Mouse (Mus musculus): ENCODE results near the gene Hk2. TPM values are rescaled to one million over a fixed set of nuclear protein-coding genes. Genes with fewer than 3 reads are reported as not detected.

Hk2 gene
- polyA plus RNA-seq, 1 experiment from 2014 or later = 19.2 TPM

DNA sequence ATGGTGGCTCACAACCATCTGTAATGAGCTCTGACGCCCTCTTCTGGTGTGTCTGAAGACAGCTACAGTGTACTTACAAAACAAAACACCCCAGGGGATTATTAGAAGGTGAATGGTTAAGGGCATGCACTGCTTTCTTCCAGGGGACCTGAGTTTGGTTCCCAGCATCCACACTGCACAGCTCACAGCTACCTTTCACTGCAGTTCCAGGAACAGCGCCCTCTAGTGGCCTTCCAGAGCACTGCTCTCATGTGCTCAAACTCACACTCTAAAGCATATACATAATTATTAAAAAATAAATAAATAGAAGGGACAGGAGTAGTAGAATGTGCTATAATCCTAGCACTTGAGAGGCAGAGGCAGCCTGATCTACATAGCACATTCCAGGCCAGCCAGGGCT is 18.9 kb downstream of the Hk2 start:
- no peak overlapping the region for H3K4me3 ChIP-seq (replicated peaks)
- ATAC-seq (ENCODE audit: insufficient number of reproducible peaks, insufficient read depth, low FRiP score, low TSS enrichment, low read depth) = no peak
- H3K27ac ChIP-seq = no peak overlapping the region
- H3K9me3 ChIP-seq = no peaks in the 10 kb centered on the region
- H3K27me3 ChIP-seq = no peaks in the 10 kb centered on the region
- no peak overlapping the region for H3K4me2 ChIP-seq
- 48% methylated on average over 2 of the region's 2 CpGs for WGBS
- no peak overlapping the region for H3K9ac ChIP-seq (replicated peaks)
- H3K4me1 ChIP-seq (replicated peaks) = no peaks in the 10 kb centered on the region
- peaks cover 22% of the 10 kb centered on the region for H3K36me3 ChIP-seq

GRCm38 (mm10) chr6:82754769-82755168 is 19.5 kb downstream of the Hk2 start:
- H3K9me3 ChIP-seq = no peaks in the 10 kb centered on the region
- H3K9ac ChIP-seq (replicated peaks) = no peak overlapping the region
- no peaks in the 10 kb centered on the region for H3K4me1 ChIP-seq (replicated peaks)
- H3K36me3 ChIP-seq = peaks cover 19% of the 10 kb centered on the region
- no peak for ATAC-seq (ENCODE audit: insufficient number of reproducible peaks, insufficient read depth, low FRiP score, low TSS enrichment, low read depth)
- H3K27ac ChIP-seq = no peak overlapping the region
- no peaks in the 10 kb centered on the region for H3K27me3 ChIP-seq
- H3K4me2 ChIP-seq = no peak overlapping the region
- 90% methylated on average over 6 of the region's 6 CpGs for WGBS
- H3K4me3 ChIP-seq (replicated peaks) = no peak overlapping the region

DNA sequence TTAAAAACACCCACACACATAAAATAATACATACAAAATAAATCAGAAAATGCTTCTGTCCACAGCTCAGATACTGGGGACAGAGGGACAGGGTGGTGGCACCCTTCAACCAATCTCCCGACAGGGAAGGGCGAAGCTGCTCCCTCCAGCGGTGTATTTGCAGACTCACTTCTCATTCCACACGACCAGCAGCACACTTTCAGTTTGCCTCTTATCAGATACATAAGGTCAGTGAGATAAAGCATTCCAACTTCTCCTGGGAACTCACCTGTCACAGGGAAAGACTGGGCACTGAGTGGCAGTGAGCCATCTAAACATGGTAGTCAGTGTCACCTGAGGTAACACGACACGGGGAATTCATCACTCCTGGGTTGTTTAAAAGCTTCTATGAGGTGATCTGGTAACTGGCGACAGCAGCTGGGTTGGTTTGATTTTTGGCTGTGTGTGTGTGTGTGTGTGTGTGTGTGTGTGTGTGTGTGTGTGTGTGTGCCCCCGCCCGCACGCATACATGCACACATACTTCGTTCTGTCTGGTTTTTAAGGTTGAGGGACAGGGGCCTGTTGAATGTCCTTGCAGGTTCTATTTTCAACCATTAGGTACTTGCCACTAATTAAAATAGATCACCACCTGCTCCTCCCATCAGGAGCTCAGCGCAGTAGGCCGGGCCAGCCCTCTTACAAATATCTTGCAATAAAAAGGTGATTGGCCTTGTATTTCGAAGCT is 20.5 kb downstream of the Hk2 start:
- WGBS = 82% methylated on average over 10 of the region's 14 CpGs
- no peak overlapping the region for H3K27ac ChIP-seq
- H3K9me3 ChIP-seq = no peaks in the 10 kb centered on the region
- H3K4me2 ChIP-seq = no peak overlapping the region
- H3K36me3 ChIP-seq = peaks cover 14% of the 10 kb centered on the region
- ATAC-seq (ENCODE audit: insufficient number of reproducible peaks, insufficient read depth, low FRiP score, low TSS enrichment, low read depth) = no peak
- H3K4me3 ChIP-seq (replicated peaks) = no peak overlapping the region
- no peaks in the 10 kb centered on the region for H3K4me1 ChIP-seq (replicated peaks)
- no peaks in the 10 kb centered on the region for H3K27me3 ChIP-seq
- no peak overlapping the region for H3K9ac ChIP-seq (replicated peaks)

DNA sequence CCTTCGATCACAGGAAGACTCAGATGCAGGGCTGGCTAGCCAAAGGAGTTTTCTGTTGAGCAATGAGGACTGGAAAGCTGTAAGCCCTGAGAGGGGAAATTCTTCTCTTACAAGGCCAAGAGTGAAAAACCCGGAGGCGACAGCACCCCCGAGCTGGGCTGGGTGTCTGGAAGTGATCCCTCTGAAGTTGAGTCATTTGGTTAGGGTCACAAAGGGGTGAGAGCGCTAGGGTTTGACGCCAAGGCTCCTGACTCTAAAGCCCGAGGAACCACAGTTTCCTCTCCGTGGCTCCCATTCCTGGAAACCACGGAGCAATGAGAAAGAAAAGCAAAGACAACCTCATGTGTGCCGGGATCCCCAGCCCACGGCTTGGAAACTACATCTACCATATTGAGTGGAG is 21.2 kb downstream of the Hk2 start:
- Histone ChIP-seq H3K27me3 (no peaks in the 10 kb centered on the region), H3K4me2 (no peak overlapping the region), H3K36me3 (peaks cover 18% of the 10 kb centered on the region), H3K9me3 (no peaks in the 10 kb centered on the region), H3K4me3 (replicated peaks) (no peak overlapping the region), H3K4me1 (replicated peaks) (no peaks in the 10 kb centered on the region), H3K9ac (replicated peaks) (no peak overlapping the region), H3K27ac (no peak overlapping the region)
- no peak for ATAC-seq (ENCODE audit: insufficient number of reproducible peaks, insufficient read depth, low FRiP score, low TSS enrichment, low read depth)
- 71% methylated on average over 11 of the region's 11 CpGs for WGBS

DNA sequence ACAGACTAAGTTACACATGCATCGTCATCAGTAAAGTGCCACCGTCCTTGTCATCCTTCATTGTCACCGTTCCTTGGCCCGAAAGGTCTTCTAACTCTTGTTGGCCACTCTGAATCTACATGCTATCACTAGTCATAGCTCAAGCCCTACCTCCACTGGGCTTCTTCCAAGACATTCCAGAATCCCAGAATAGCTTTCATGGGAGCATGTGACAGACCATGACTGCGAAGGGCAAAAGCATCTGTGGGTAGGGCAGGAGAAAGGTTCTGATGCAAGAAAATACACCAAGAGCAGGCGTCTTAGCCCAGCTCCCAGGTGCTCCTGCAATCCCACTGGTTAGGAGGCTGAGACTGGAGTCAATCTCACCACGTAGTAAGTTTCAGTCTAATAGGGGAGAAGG is 22.5 kb downstream of the Hk2 start:
- Histone ChIP-seq H3K27ac (no peak overlapping the region), H3K27me3 (no peaks in the 10 kb centered on the region), H3K9me3 (no peaks in the 10 kb centered on the region), H3K4me1 (replicated peaks) (no peaks in the 10 kb centered on the region), H3K4me2 (no peak overlapping the region), H3K36me3 (peaks cover 22% of the 10 kb centered on the region), H3K4me3 (replicated peaks) (no peak overlapping the region), H3K9ac (replicated peaks) (no peak overlapping the region)
- ATAC-seq (ENCODE audit: insufficient number of reproducible peaks, insufficient read depth, low FRiP score, low TSS enrichment, low read depth) = no peak
- 94% methylated on average over 7 of the region's 7 CpGs for WGBS

DNA sequence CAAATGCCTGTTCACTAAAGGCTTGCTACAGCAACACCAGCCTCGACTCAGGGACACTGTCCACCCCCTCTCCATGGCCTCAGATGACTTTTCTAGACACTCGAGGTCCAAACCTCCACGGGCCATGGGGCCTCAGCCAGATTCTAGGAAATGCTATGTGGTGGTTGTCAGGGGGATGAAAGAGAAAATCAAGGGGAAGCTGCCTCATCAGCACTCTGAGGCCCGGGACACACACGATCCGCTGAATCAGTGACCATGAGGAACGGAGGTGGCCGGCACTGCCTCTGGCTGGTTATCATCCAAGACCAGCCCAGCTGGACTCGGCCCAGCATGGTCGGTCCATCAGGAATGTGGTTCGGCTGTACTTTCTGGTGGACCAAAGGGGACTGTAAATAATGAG is 23.2 kb downstream of the Hk2 start:
- 91% methylated on average over 11 of the region's 11 CpGs for WGBS
- no peaks in the 10 kb centered on the region for H3K4me1 ChIP-seq (replicated peaks)
- H3K4me2 ChIP-seq = no peak overlapping the region
- no peak overlapping the region for H3K9ac ChIP-seq (replicated peaks)
- ATAC-seq (ENCODE audit: insufficient number of reproducible peaks, insufficient read depth, low FRiP score, low TSS enrichment, low read depth) = no peak
- H3K4me3 ChIP-seq (replicated peaks) = no peak overlapping the region
- no peaks in the 10 kb centered on the region for H3K27me3 ChIP-seq
- H3K36me3 ChIP-seq = peaks cover 22% of the 10 kb centered on the region
- no peaks in the 10 kb centered on the region for H3K9me3 ChIP-seq
- no peak overlapping the region for H3K27ac ChIP-seq

DNA sequence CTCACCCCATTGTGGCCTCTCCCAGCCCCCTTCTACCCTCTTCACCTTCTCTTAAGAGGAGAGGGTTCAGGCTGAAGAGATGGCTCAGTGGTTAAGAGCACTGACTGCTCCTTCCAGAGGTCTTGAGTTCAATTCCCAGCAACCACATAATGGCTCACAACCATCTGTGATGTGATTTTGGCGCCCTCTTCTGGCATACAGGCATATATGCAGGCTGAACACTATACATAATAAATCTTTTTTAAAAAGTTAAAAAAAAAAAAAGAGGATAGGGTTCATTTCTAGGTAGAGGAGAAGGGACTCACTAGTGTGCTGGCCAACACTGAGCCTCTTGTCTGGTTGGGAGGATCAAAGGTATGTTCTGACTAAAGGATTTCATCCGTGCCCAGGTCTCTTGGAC is 24.2 kb downstream of the Hk2 start:
- ATAC-seq (ENCODE audit: insufficient number of reproducible peaks, insufficient read depth, low FRiP score, low TSS enrichment, low read depth) = no peak
- no peak overlapping the region for H3K4me3 ChIP-seq (replicated peaks)
- H3K4me1 ChIP-seq (replicated peaks) = no peaks in the 10 kb centered on the region
- H3K4me2 ChIP-seq = no peak overlapping the region
- H3K36me3 ChIP-seq = peaks cover 22% of the 10 kb centered on the region
- no peaks in the 10 kb centered on the region for H3K27me3 ChIP-seq
- H3K9me3 ChIP-seq = no peaks in the 10 kb centered on the region
- WGBS = 59% methylated on average over 2 of the region's 2 CpGs
- H3K9ac ChIP-seq (replicated peaks) = no peak overlapping the region
- no peak overlapping the region for H3K27ac ChIP-seq

DNA sequence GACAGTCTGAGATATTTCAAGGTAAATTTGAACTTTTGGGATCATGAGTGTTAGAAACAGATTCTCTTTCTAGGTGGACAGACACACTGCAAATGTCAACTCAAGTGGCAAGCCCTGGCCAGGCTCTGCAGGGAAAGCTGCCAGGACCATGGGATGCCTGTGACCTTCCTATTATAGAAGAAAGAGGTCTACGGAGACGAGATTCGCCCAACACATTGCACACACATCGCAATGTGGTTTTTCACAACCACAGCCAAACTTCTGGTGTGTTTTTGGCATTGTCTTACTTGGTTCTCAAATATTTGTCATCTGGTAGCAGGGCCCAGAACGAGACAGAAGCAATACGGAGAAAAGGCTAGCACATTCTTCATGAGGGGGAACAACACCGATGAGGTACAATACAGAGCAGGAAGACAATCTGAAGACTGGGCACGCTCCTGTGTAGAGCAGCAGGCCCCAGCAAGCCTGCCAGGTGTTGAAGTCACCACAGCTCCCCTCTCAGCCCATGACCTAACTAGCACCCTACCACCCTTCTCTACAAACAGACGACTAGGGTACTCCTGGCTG is 26.1 kb downstream of the Hk2 start:
- Histone ChIP-seq H3K27me3 (no peaks in the 10 kb centered on the region), H3K4me1 (replicated peaks) (no peaks in the 10 kb centered on the region), H3K9me3 (no peaks in the 10 kb centered on the region), H3K27ac (no peak overlapping the region), H3K4me3 (replicated peaks) (no peak overlapping the region), H3K36me3 (peaks cover 34% of the 10 kb centered on the region), H3K9ac (replicated peaks) (no peak overlapping the region), H3K4me2 (no peak overlapping the region)
- WGBS = 93% methylated on average over 9 of the region's 9 CpGs
- ATAC-seq (ENCODE audit: insufficient number of reproducible peaks, insufficient read depth, low FRiP score, low TSS enrichment, low read depth) = no peak

DNA sequence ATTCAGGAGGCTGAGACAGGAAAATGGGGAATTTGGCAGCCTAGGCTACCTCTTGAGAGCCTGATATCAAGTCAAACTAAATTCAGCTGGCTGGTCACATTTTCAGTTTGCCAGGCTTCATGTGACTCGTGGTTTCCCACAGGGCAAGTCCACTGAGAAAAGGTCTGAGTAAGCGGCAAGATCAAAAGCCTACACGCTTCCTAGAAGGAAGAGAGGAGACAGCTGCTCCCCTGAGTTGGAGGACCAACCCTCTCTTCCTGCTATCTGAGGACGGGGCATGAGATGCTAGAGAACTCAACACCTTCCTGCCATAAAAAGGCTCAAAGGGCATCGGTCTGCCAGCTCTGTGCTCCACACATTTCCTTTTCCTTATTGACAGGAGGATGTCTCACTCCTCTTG is 27.2 kb downstream of the Hk2 start:
- peaks cover 45% of the 10 kb centered on the region for H3K36me3 ChIP-seq
- H3K4me2 ChIP-seq = no peak overlapping the region
- no peaks in the 10 kb centered on the region for H3K27me3 ChIP-seq
- H3K4me3 ChIP-seq (replicated peaks) = no peak overlapping the region
- no peaks in the 10 kb centered on the region for H3K4me1 ChIP-seq (replicated peaks)
- no peak for ATAC-seq (ENCODE audit: insufficient number of reproducible peaks, insufficient read depth, low FRiP score, low TSS enrichment, low read depth)
- no peak overlapping the region for H3K9ac ChIP-seq (replicated peaks)
- 60% methylated on average over 5 of the region's 5 CpGs for WGBS
- H3K27ac ChIP-seq = no peak overlapping the region
- no peaks in the 10 kb centered on the region for H3K9me3 ChIP-seq

- Histone ChIP-seq H3K27me3 (no peaks in the 10 kb centered on the region), H3K27ac (no peak overlapping the region), H3K4me2 (no peak overlapping the region), H3K9me3 (no peaks in the 10 kb centered on the region), H3K4me3 (replicated peaks) (no peak overlapping the region), H3K36me3 (peaks cover 49% of the 10 kb centered on the region), H3K4me1 (replicated peaks) (no peaks in the 10 kb centered on the region), H3K9ac (replicated peaks) (no peak overlapping the region)
- ATAC-seq (ENCODE audit: insufficient number of reproducible peaks, insufficient read depth, low FRiP score, low TSS enrichment, low read depth) = no peak
- WGBS = 86% methylated on average over 9 of the region's 9 CpGs
These were observed 29.7 kb downstream of the Hk2 start for GRCm38 (mm10) chr6:82744553-82744952.

DNA sequence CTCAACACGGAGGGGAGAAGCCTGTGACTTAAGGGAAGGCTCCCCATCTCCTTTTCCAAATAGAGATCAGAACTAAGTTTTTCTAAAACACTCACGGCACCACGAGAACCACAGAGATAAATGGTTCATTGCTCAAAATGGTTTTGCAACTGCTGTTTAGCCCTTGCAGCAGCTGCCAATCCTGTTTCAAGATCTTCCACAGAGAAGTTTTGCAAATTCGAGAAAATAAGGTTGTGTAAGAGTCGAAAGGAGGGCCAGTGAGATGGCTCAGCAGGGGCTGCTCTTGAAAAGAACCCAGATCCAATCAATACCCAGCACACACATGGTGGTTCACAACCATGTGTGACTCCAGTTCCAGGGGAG is 32.8 kb downstream of the Hk2 start:
- Histone ChIP-seq H3K4me3 (replicated peaks) (no peak overlapping the region), H3K9me3 (no peaks in the 10 kb centered on the region), H3K4me1 (replicated peaks) (no peaks in the 10 kb centered on the region), H3K9ac (replicated peaks) (no peak overlapping the region), H3K27ac (no peak overlapping the region), H3K27me3 (no peaks in the 10 kb centered on the region), H3K4me2 (no peak overlapping the region), H3K36me3 (peaks cover 57% of the 10 kb centered on the region)
- WGBS = 85% methylated on average over 5 of the region's 5 CpGs
- ATAC-seq (ENCODE audit: insufficient number of reproducible peaks, insufficient read depth, low FRiP score, low TSS enrichment, low read depth) = no peak

GRCm38 (mm10) chr6:82740868-82741517 is 33.3 kb downstream of the Hk2 start:
- H3K4me2 ChIP-seq = no peak overlapping the region
- H3K9ac ChIP-seq (replicated peaks) = no peak overlapping the region
- 84% methylated on average over 8 of the region's 8 CpGs for WGBS
- H3K4me1 ChIP-seq (replicated peaks) = no peaks in the 10 kb centered on the region
- peaks cover 62% of the 10 kb centered on the region for H3K36me3 ChIP-seq
- no peak for ATAC-seq (ENCODE audit: insufficient number of reproducible peaks, insufficient read depth, low FRiP score, low TSS enrichment, low read depth)
- no peak overlapping the region for H3K27ac ChIP-seq
- H3K4me3 ChIP-seq (replicated peaks) = no peak overlapping the region
- H3K27me3 ChIP-seq = no peaks in the 10 kb centered on the region
- no peaks in the 10 kb centered on the region for H3K9me3 ChIP-seq

Data from limb, embryonic 12.5 days (tissue).